Mouse (Mus musculus): Measurements from ENCODE around the gene Lzic.

Lzic gene

GRCm38 (mm10) chr4:149526330-149526729 is 41.3 kb downstream of the Lzic start:
- in situ Hi-C loops (cut with MboI, MseI), result no loop called here

GRCm38 (mm10) chr4:149527621-149528354 is 42.8 kb downstream of the Lzic start:
- in situ Hi-C loops (cut with MboI, MseI), result no loop called here

GRCm38 (mm10) chr4:149529691-149530090 is 44.7 kb downstream of the Lzic start:
- in situ Hi-C loops (cut with MboI, MseI), result loop anchor here (10.0 kb wide), 1 partner anchor 375 kb away; no protein-coding TSS in a partner anchor

GRCm38 (mm10) chr4:149539441-149539840 is 54.4 kb downstream of the Lzic start:
- in situ Hi-C loops (cut with MboI, MseI), result loop anchor here (10.0 kb wide), 1 partner anchor 385 kb away; no protein-coding TSS in a partner anchor

DNA sequence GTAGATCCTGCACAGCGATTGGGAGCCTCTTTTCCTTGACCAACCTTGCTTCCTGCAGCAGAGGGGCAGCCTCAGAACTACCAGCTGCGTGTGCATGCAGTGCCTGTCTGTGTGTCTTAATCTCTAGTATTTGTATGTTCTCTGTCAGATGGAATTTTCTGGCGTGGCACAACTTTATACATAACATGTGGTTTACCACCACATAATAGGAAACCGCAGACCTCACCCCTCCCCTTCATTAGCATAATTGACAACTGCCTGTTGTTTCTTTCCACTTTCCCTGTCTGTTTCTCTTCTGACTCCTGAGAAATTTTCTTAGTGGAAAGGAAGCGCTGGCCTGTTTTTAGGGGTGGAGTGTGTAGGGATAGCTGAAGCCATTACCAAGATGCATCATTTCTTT is 56.9 kb downstream of the Lzic start:
- in situ Hi-C loops (cut with MboI, MseI), result no loop called here

GRCm38 (mm10) chr4:149542431-149542830 is 57.4 kb downstream of the Lzic start:
- in situ Hi-C loops (cut with MboI, MseI), result no loop called here

- in situ Hi-C loops (cut with MboI, MseI), result no loop called here
Observed at GRCm38 (mm10) chr4:149542927-149543553, 58.0 kb downstream of the Lzic start.

- in situ Hi-C loops (cut with MboI, MseI), result no loop called here
Observed at GRCm38 (mm10) chr4:149544892-149545291, 59.9 kb downstream of the Lzic start.
